Mouse (Mus musculus) bone marrow macrophage, adult 2 months (primary cell): ENCODE data around the gene Maea.

Source experiments
- CTCF ChIP-seq: IDR thresholded peaks from 2 replicates; pipeline ENCODE4 v1.5.1; 2012; ENCODE audit warnings: low read depth, mild to moderate bottlenecking, low read length, moderate library complexity
- POLR2A ChIP-seq: IDR thresholded peaks from 2 replicates; pipeline ENCODE4 v1.6.1; 2012; ENCODE audit warnings: mild to moderate bottlenecking, low read depth, low read length, borderline replicate concordance

DNA sequence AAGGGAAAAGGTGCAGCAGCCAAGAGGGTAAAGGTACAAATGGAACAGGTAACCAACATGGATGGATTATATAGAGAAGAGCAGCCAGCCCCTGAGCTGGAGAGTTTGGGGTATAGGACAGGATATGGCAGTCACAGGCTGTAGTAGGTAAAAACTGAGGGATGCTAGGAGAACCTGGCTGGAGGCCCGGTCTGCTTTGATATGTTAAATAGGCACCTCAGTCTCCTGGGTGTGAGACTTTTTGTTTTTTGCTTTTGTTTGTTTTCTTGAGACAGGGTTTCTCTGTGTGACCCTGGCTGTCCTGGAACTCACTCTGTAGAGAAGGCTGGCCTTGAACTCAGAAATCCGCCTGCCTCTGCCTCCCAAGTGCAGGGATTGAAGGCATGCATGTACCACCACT is 10.8 kb upstream of the Maea start:
- TF ChIP-seq POLR2A (no peak), CTCF (no peak)
